Mouse (Mus musculus) forebrain, embryonic 15.5 days (tissue): ENCODE results near the gene Ogdh. TPM values are rescaled to one million over a fixed set of nuclear protein-coding genes. Genes with fewer than 3 reads are reported as not detected.

ENCODE experiments used
- ATAC-seq: fragments of 200-750 bp; cut with Nextera tagmentation; replicated peaks from 2 replicates; pipeline ENCODE4 v1.8.0; 2017; ENCODE audit warnings: mild to moderate bottlenecking, moderate TSS enrichment, moderate library complexity
- H3K27ac ChIP-seq: fragments of 300-500 bp; sonication (generic); replicated peaks from 2 replicates; pipeline ENCODE4 v1.5.1; 2015; ENCODE audit warnings: mild to moderate bottlenecking, inconsistent platforms
- H3K27me3 ChIP-seq: fragments of 300-500 bp; sonication (generic); 2 replicates; pipeline ENCODE4 v1.6.1; 2015; ENCODE audit warnings: inconsistent platforms
- H3K36me3 ChIP-seq: fragments of 300-500 bp; sonication (generic); 2 replicates; pipeline ENCODE4 v1.6.1; 2015; ENCODE audit warnings: mild to moderate bottlenecking, inconsistent platforms
- H3K4me1 ChIP-seq: fragments of 300-500 bp; sonication (generic); 2 replicates; pipeline ENCODE4 v1.6.1; 2015; ENCODE audit warnings: inconsistent platforms
- H3K4me2 ChIP-seq: fragments of 300-500 bp; sonication (generic); replicated peaks from 2 replicates; pipeline ENCODE4 v1.6.1; 2015; ENCODE audit warnings: mild to moderate bottlenecking, inconsistent platforms
- H3K4me3 ChIP-seq: fragments of 300-500 bp; sonication (generic); 2 replicates; pipeline ENCODE4 v1.5.1; 2015; ENCODE audit warnings: mild to moderate bottlenecking, inconsistent platforms
- H3K9ac ChIP-seq: fragments of 300-500 bp; sonication (generic); replicated peaks from 2 replicates; pipeline ENCODE4 v1.6.1; 2015; ENCODE audit warnings: mild to moderate bottlenecking, inconsistent platforms
- H3K9me3 ChIP-seq: fragments of 300-500 bp; sonication (generic); 2 replicates; pipeline ENCODE4 v1.6.1; 2016; ENCODE audit warnings: inconsistent platforms
- WGBS: fragments of 180-500 bp; shearing (Covaris S2); methylation state at CpG from one replicate; pipeline ENCODE4 v1.1.7; 2015; ENCODE audit warnings: mixed read lengths; 5-methylcytosine and 5-hydroxymethylcytosine counted together
- polyA plus RNA-seq: library from polyadenylated mRNA; unstranded; fragments of >200 nt; fragmentation: Nextera tagmentation; extraction: Ambion mirVana; gene quantifications from 2 replicates; pipeline ENCODE4 v1.2.1, GENCODE M21; 2015

The Ogdh gene
- polyA plus RNA-seq, 1 experiment from 2014 or later = 88.0 TPM

- no peak overlapping the region for H3K4me3 ChIP-seq
- no peak overlapping the region for H3K27ac ChIP-seq
Observed at GRCm38 (mm10) chr11:6302793-6303192, 11.4 kb downstream of the Ogdh start.

DNA sequence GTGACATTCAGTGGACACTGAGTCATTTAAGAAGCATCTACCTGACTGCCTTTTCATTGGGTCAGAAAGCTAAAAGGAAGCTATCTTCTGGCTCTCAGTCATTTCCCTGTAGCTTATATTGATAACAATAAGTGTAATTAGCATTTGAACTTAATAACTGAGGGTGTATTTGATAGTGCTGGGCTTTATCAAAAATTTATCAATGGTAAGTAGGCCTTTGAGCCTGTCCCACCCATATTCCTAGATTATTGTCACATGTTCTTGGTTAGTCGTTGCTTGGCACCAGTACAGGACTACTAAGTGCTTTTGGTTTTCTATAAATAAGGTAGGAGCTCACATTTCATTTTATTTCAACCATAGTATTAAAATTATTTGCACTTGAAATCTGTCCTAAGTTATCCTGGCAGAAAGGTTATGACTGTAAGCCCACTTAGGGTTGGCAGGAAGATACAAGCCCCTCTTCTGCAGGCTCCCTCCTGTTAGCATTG is 14.6 kb downstream of the Ogdh start:
- Histone ChIP-seq H3K36me3 (peaks cover 7% of the 10 kb centered on the region; the same call in 1 of the 2 replicates), H3K4me1 (no peaks in the 10 kb centered on the region), H3K4me3 (no peak overlapping the region), H3K4me2 (no peak overlapping the region), H3K9me3 (no peaks in the 10 kb centered on the region), H3K27ac (no peak overlapping the region), H3K27me3 (no peaks in the 10 kb centered on the region), H3K9ac (no peak overlapping the region)
- ATAC-seq = no peak
- 95% methylated on average over 1 of the region's 1 CpGs for WGBS

More at GRCm38 (mm10) chr11:6302793-6303192, 11.4 kb downstream of the Ogdh start:
- ATAC-seq = no peak
- H3K4me2 ChIP-seq = no peak overlapping the region
- H3K27me3 ChIP-seq = no peaks in the 10 kb centered on the region
- H3K36me3 ChIP-seq = peaks cover 14% of the 10 kb centered on the region
- H3K4me1 ChIP-seq = no peaks in the 10 kb centered on the region
- no peaks in the 10 kb centered on the region for H3K9me3 ChIP-seq
- no peak overlapping the region for H3K9ac ChIP-seq
- WGBS = 80% methylated on average over 2 of the region's 2 CpGs

- H3K4me2 ChIP-seq = no peak overlapping the region
- H3K9ac ChIP-seq = no peak overlapping the region
- no peaks in the 10 kb centered on the region for H3K27me3 ChIP-seq
- H3K4me1 ChIP-seq = no peaks in the 10 kb centered on the region
- peaks cover 9% of the 10 kb centered on the region; the same call in 1 of the 2 replicates for H3K36me3 ChIP-seq
- H3K9me3 ChIP-seq = no peaks in the 10 kb centered on the region
- 98% methylated on average over 4 of the region's 4 CpGs for WGBS
- ATAC-seq = no peak
- no peak overlapping the region for H3K27ac ChIP-seq
- no peak overlapping the region for H3K4me3 ChIP-seq
Observed at GRCm38 (mm10) chr11:6308181-6308580, 16.7 kb downstream of the Ogdh start.

GRCm38 (mm10) chr11:6313874-6314406 is 22.5 kb downstream of the Ogdh start:
- Histone ChIP-seq H3K4me3 (no peak overlapping the region), H3K4me2 (no peak overlapping the region), H3K9me3 (no peaks in the 10 kb centered on the region), H3K27ac (no peak overlapping the region), H3K36me3 (peaks cover 35% of the 10 kb centered on the region), H3K27me3 (no peaks in the 10 kb centered on the region), H3K4me1 (no peaks in the 10 kb centered on the region), H3K9ac (no peak overlapping the region)
- no peak for ATAC-seq
- whole genome bisulfite sequencing = 90% methylated on average over 7 of the region's 7 CpGs

- no peak for ATAC-seq
- WGBS = 89% methylated on average over 11 of the region's 11 CpGs
- no peak overlapping the region for H3K27ac ChIP-seq
- no peaks in the 10 kb centered on the region for H3K27me3 ChIP-seq
- no peaks in the 10 kb centered on the region for H3K4me1 ChIP-seq
- H3K9me3 ChIP-seq = no peaks in the 10 kb centered on the region
- H3K4me3 ChIP-seq = no peak overlapping the region
- no peak overlapping the region for H3K4me2 ChIP-seq
- H3K36me3 ChIP-seq = peaks cover 26% of the 10 kb centered on the region
- H3K9ac ChIP-seq = no peak overlapping the region
Observed at GRCm38 (mm10) chr11:6316821-6317220, 25.4 kb downstream of the Ogdh start.

DNA sequence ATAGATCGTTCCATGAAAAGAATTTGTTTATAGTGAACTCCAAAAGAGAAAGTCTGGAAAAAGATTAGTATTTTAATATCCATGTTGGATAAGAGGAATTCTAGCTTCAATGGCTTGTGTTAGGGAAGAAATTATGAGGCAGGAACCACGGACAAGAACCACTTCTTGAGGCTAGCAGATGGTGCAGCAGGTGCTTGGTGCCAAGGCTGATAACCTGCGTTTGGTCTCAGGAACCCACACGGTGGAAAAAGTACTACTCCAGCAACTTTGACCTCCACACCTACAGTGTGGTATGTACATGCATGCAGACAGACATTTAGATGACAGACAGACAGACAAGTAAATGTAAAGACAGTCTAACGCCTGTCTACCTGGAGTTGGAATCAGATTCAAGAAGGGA is 27.1 kb downstream of the Ogdh start:
- Histone ChIP-seq H3K4me2 (no peak overlapping the region), H3K27me3 (no peaks in the 10 kb centered on the region), H3K9me3 (no peaks in the 10 kb centered on the region), H3K4me1 (no peaks in the 10 kb centered on the region), H3K4me3 (no peak overlapping the region), H3K9ac (no peak overlapping the region), H3K36me3 (peaks cover 26% of the 10 kb centered on the region), H3K27ac (no peak overlapping the region)
- WGBS = 93% methylated on average over 5 of the region's 5 CpGs
- ATAC-seq = no peak

- Histone ChIP-seq H3K27ac (no peak overlapping the region), H3K36me3 (peaks cover 21% of the 10 kb centered on the region), H3K9me3 (no peaks in the 10 kb centered on the region), H3K27me3 (no peaks in the 10 kb centered on the region), H3K4me1 (no peaks in the 10 kb centered on the region), H3K9ac (no peak overlapping the region), H3K4me2 (no peak overlapping the region), H3K4me3 (no peak overlapping the region)
- ATAC-seq = no peak
- 93% methylated on average over 2 of the region's 2 CpGs for WGBS
Observed at GRCm38 (mm10) chr11:6319374-6319773, 27.9 kb downstream of the Ogdh start.

DNA sequence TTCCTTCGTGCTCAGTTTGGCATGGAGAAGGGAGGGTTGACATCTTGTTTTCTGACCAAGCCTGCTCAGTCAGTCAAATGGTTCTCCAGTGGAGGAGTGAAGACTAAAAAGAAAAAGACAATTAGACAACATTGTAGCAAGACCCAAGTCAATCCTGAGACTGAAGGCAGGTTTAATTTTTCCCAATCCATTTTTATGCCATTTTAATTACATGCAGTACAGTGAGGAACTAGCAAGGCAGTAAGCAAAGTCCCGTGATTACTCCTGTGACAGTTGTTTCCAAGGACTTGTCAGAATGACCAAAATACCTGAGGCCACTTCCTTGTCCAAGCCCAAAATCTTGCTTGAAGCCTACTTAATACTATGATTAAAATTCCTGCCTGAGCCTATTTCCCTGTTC is 30.7 kb downstream of the Ogdh start:
- Histone ChIP-seq H3K4me2 (no peak overlapping the region), H3K4me3 (no peak overlapping the region), H3K4me1 (no peaks in the 10 kb centered on the region), H3K9me3 (no peaks in the 10 kb centered on the region), H3K27me3 (no peaks in the 10 kb centered on the region), H3K36me3 (peaks cover 8% of the 10 kb centered on the region; the same call in 1 of the 2 replicates), H3K9ac (no peak overlapping the region), H3K27ac (no peak overlapping the region)
- WGBS = 93% methylated on average over 2 of the region's 2 CpGs
- ATAC-seq = no peak

DNA sequence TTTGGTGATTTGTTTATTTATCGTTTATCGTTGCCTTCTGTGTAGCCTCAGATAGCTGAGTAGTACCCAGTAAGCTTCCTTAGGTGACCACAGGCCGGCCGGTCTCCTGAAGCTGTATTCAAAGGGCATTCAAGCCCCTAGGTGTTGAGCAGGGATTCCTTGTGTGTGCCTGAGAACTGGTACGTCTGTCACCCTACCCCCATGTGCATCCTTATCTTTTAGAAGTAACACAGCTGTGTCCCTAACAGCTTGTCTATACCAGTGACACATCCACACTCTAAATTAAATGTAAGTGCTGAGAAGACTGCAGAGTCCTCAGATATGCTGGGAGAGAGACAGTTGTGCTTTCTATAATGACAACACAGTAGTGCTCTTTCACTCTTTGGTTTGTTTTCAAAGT is 31.9 kb downstream of the Ogdh start:
- Histone ChIP-seq H3K4me3 (no peak overlapping the region), H3K4me2 (no peak overlapping the region), H3K9ac (no peak overlapping the region), H3K27me3 (no peaks in the 10 kb centered on the region), H3K4me1 (no peaks in the 10 kb centered on the region), H3K36me3 (peaks cover 4% of the 10 kb centered on the region; the same call in 1 of the 2 replicates), H3K27ac (no peak overlapping the region), H3K9me3 (no peaks in the 10 kb centered on the region)
- no peak for ATAC-seq
- WGBS = 95% methylated on average over 5 of the region's 5 CpGs

DNA sequence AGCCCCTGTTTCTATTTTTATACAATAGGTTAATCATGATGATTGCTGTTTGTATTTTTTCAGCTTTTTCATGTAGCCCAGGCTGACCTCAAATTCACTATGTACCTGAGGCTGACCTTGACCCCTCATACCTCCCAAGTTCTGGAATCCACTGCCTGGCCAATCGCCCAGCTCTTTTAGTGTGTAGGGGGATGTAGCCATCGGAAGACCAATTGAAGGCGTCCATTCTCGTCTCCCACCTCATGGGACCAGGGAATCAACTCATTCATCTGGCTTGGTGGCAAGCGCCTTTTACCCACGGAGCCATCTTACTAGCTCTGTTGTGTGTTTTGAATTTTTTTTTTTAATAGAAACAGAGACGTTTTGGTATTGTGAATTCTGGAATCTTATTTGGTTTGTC is 39.8 kb downstream of the Ogdh start:
- no peak overlapping the region for H3K4me3 ChIP-seq
- H3K27me3 ChIP-seq = no peaks in the 10 kb centered on the region
- 94% methylated on average over 7 of the region's 7 CpGs for WGBS
- no peak overlapping the region for H3K27ac ChIP-seq
- no peaks in the 10 kb centered on the region for H3K36me3 ChIP-seq
- no peaks in the 10 kb centered on the region for H3K9me3 ChIP-seq
- H3K9ac ChIP-seq = no peak overlapping the region
- no peak for ATAC-seq
- H3K4me1 ChIP-seq = no peaks in the 10 kb centered on the region
- H3K4me2 ChIP-seq = no peak overlapping the region

- ATAC-seq = no peak
- H3K4me1 ChIP-seq = no peaks in the 10 kb centered on the region
- WGBS = 94% methylated on average over 3 of the region's 3 CpGs
- H3K36me3 ChIP-seq = no peaks in the 10 kb centered on the region
- H3K4me2 ChIP-seq = no peak overlapping the region
- H3K27me3 ChIP-seq = no peaks in the 10 kb centered on the region
- H3K4me3 ChIP-seq = no peak overlapping the region
- no peak overlapping the region for H3K9ac ChIP-seq
- no peak overlapping the region for H3K27ac ChIP-seq
- H3K9me3 ChIP-seq = no peaks in the 10 kb centered on the region
Observed at GRCm38 (mm10) chr11:6332606-6333005, 41.2 kb downstream of the Ogdh start.

- H3K27me3 ChIP-seq = no peaks in the 10 kb centered on the region
- 92% methylated on average over 7 of the region's 7 CpGs for WGBS
- no peak for ATAC-seq
- H3K9ac ChIP-seq = no peak overlapping the region
- H3K9me3 ChIP-seq = no peaks in the 10 kb centered on the region
- H3K36me3 ChIP-seq = no peaks in the 10 kb centered on the region
- H3K27ac ChIP-seq = no peak overlapping the region
- no peak overlapping the region for H3K4me3 ChIP-seq
- no peak overlapping the region for H3K4me2 ChIP-seq
- H3K4me1 ChIP-seq = no peaks in the 10 kb centered on the region
Observed at GRCm38 (mm10) chr11:6333403-6333802, 42.0 kb downstream of the Ogdh start.

DNA sequence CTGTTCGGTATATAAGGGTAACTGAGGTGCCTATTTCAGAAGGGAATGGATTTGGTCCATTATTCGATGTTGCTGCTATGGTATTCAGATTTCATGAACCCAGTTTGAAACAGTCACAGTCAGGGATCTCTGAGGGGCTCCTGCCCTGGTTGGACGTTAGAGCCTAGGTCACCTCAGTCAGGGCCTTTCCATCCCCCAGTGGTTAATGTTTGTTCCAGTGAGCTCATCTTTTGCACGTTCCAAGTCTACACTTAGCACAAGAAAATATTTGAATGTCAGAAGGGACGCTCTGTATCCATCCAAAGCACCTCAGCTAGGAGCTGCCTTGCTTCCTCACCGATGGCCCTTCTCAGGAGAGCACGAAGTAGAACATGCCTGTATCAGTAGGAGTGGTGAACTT is 43.9 kb downstream of the Ogdh start:
- no peaks in the 10 kb centered on the region for H3K9me3 ChIP-seq
- no peak overlapping the region for H3K4me3 ChIP-seq
- ATAC-seq = no peak
- H3K27me3 ChIP-seq = no peaks in the 10 kb centered on the region
- WGBS = 96% methylated on average over 7 of the region's 7 CpGs
- no peak overlapping the region for H3K4me2 ChIP-seq
- no peak overlapping the region for H3K27ac ChIP-seq
- peaks cover 16% of the 10 kb centered on the region for H3K36me3 ChIP-seq
- H3K4me1 ChIP-seq = no peaks in the 10 kb centered on the region
- H3K9ac ChIP-seq = no peak overlapping the region
